Mouse (Mus musculus): ENCODE data around the gene Rcn3. TPM values are rescaled to one million over a fixed set of nuclear protein-coding genes. Genes with fewer than 3 reads are reported as not detected.
"Not testable (repeated sequence)": the region's sequence is repeated elsewhere in the genome, so short reads cannot be mapped to it uniquely, and the experiment has no call there.

Gene Rcn3
- polyA plus RNA-seq, 1 experiment from 2014 or later: 21.7 TPM

DNA sequence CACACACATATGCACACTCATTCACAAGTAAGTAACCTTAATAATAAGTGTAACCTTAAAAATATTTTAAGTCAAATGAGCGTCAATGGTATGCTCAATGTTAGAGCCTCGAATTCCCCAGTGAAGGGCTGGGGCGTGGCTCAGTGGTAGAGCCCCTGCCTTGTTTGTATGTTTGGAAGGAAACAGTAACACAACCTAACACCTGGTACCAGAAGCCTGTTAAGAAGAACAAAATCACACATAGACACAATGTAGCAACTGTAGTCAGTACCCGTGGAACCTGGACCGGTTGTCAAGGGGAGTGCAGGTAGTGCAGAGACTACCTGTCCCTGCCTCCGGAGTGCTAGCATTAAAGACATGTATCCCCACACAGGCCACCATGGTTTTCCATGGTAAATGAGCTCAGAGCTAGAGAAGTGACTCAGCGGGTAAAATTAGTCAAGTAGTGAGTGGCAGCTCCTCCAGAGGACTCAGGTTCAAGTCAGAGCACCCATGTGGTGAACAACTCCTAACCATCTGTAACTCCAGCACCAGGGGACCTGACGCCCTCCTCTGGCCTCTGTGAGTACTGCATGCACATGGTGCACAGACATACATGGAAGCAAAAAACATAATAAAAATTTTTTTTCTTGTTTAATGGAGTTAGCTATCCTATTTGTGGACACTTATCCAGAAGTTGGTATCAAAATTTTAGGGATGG, 6.7 kb upstream of the Rcn3 start:
- no peak for DNase-seq (ENCODE audit: low read depth, low spot score)
- no peak for TF ChIP-seq CTCF (IDR thresholded peaks at IDR 0.05)
- no peak for ATAC-seq
- ChIA-PET CTCF (interaction anchor here (1.4 kb wide), 1 partner anchor 12 kb away, joined by 3 read pairs; no protein-coding TSS in a partner anchor), POLR2A (no interaction called here)
- in situ Hi-C loops (cut with MboI; ENCODE audit: low pct_unique_long_range_greater_than_20kb): no loop called here
- no peaks in the 10 kb centered on the region for H3K27me3 ChIP-seq

DNA sequence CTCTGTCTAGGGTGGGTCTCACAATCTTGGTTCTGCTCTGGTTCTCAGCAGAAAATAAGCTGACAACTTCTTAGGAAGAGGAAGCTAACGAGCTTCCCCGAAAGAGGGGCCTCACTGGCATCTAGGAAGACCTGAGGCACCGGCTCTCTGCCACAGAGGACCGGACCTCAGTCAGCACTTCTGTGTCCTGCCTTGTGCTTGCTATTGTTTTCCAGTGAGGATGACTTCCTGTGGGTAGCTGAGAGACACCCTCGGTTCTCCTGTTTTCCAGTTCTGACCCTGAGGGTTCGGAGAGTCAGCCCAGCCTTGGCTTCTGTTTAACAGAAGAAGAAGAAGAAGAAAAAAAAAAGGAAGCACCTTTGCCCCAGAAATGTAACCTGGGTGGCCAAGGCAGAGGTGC, 5.5 kb upstream of the Rcn3 start:
- TF ChIP-seq CTCF (IDR thresholded peaks at IDR 0.05): no peak
- no peak for ATAC-seq
- DNase-seq (ENCODE audit: low read depth, low spot score): no peak
- POLR2A ChIA-PET: no interaction called here
- H3K27me3 ChIP-seq: no peaks in the 10 kb centered on the region
- CTCF ChIA-PET: interaction anchor here (0.9 kb wide), 1 partner anchor 15 kb away, joined by 3 read pairs; no protein-coding TSS in a partner anchor
- in situ Hi-C loops (cut with MboI; ENCODE audit: low pct_unique_long_range_greater_than_20kb): no loop called here

- ATAC-seq; CTCF ChIA-PET; in situ Hi-C loops (cut with MboI; ENCODE audit: low pct_unique_long_range_greater_than_20kb); POLR2A ChIA-PET; DNase-seq (ENCODE audit: low read depth, low spot score); H3K27me3 ChIP-seq: not testable (repeated sequence)
Measured at GRCm38 (mm10) chr7:45095965-45096364, 3.9 kb upstream of the Rcn3 start.

DNA sequence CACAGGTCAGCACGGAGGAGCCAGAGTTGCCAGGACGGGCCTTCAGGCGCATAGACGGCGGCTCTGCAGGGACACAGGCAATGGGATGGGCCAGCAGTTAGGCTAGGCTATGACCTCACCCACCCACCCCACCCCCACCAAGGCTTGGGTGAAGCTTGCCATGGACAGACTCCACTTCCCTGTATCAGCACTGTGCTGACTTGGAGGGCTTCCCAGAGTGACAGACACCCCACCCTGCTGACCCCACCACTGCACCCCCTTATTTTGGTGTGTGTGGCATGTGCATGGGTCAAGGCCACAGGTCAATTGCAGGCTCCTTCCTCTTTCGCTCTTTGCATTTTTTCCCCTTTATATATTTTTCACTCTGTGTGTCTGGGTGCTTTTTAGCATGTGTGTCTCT, 3.3 kb upstream of the Rcn3 start:
- ChIA-PET CTCF (no interaction called here), POLR2A (interaction anchor here (0.5 kb wide), 1 partner anchor 80 kb away, joined by 4 read pairs; no protein-coding TSS in a partner anchor)
- no peak for TF ChIP-seq CTCF (IDR thresholded peaks at IDR 0.05)
- no peaks in the 10 kb centered on the region for H3K27me3 ChIP-seq
- DNase-seq (ENCODE audit: low read depth, low spot score): no peak
- in situ Hi-C loops (cut with MboI; ENCODE audit: low pct_unique_long_range_greater_than_20kb): no loop called here
- no peak for ATAC-seq

- CTCF ChIA-PET: no interaction called here
- no peaks in the 10 kb centered on the region for H3K27me3 ChIP-seq
- in situ Hi-C loops (cut with MboI; ENCODE audit: low pct_unique_long_range_greater_than_20kb): no loop called here
- no peak for TF ChIP-seq CTCF (IDR thresholded peaks at IDR 0.05)
- POLR2A ChIA-PET: interaction anchor here (1.2 kb wide), 1 partner anchor 10 kb away, joined by 3 read pairs; no protein-coding TSS in a partner anchor
- ATAC-seq: no peak
- no peak for DNase-seq (ENCODE audit: low read depth, low spot score)
Measured at GRCm38 (mm10) chr7:45094121-45094520, 2.1 kb upstream of the Rcn3 start.

GRCm38 (mm10) chr7:45093516-45093905, 1.5 kb upstream of the Rcn3 start:
- in situ Hi-C loops (cut with MboI; ENCODE audit: low pct_unique_long_range_greater_than_20kb): no loop called here
- ChIA-PET POLR2A (interaction anchor here (1.2 kb wide), 1 partner anchor 9 kb away, joined by 3 read pairs; no protein-coding TSS in a partner anchor), CTCF (no interaction called here)
- ATAC-seq (no peak), DNase-seq (ENCODE audit: low read depth, low spot score) (no peak)
- H3K27me3 ChIP-seq: no peaks in the 10 kb centered on the region
- no peak for TF ChIP-seq CTCF (IDR thresholded peaks at IDR 0.05)

GRCm38 (mm10) chr7:45092828-45093515, 951 bp upstream of the Rcn3 start:
- DNase-seq (ENCODE audit: low read depth, low spot score): no peak
- TF ChIP-seq CTCF (IDR thresholded peaks at IDR 0.05): no peak
- POLR2A ChIA-PET: interaction anchor here (1.2 kb wide), 1 partner anchor 9 kb away, joined by 3 read pairs; no protein-coding TSS in a partner anchor
- CTCF ChIA-PET: no interaction called here
- in situ Hi-C loops (cut with MboI; ENCODE audit: low pct_unique_long_range_greater_than_20kb): no loop called here
- no peaks in the 10 kb centered on the region for H3K27me3 ChIP-seq
- no peak for ATAC-seq

GRCm38 (mm10) chr7:45091001-45091990, 725 bp downstream of the Rcn3 start:
- no peak for TF ChIP-seq CTCF (IDR thresholded peaks at IDR 0.05)
- ChIA-PET POLR2A (no interaction called here), CTCF (interaction anchor here (1.2 kb wide), 1 partner anchor 23 kb away, joined by 5 read pairs; no protein-coding TSS in a partner anchor)
- ATAC-seq (no peak), DNase-seq (ENCODE audit: low read depth, low spot score) (no peak)
- no peaks in the 10 kb centered on the region for H3K27me3 ChIP-seq
- in situ Hi-C loops (cut with MboI; ENCODE audit: low pct_unique_long_range_greater_than_20kb): no loop called here

DNA sequence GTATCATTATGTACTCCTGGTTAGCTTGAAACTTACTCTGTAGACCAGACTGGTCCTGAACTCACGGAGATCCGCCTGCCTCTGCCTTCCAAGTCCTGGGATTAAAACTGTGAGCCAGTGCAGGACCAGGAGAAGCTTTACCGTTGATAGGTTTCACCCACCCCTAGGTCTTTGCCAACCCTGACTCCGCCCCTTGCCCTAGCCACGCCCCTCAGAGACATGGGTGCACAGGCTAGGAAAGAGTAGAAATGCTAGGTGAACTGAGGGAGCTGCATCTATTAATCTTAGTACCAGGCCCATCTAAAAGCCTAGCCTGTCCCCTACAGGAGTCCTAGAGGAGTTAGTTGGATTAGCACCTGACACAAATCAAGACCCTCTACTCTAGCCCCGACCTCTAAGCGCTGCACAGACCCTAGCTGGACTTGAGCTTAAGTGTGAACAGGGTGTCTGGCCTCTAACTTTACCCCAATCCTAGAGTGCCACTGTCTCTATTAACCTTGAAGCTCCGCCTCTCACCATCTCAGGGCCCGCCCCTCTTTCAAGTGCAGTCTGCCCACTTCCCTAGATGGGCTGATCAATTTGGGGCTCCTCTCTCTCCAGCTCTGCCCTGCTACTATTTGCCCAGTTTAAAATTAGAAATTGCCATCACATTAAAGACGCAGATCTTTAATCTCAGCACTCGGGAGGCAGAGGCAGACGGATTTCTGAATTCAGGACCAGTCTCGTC, 1.6 kb downstream of the Rcn3 start:
- ChIA-PET CTCF (no interaction called here), POLR2A (no interaction called here)
- no peaks in the 10 kb centered on the region for H3K27me3 ChIP-seq
- ATAC-seq: no peak
- DNase-seq (ENCODE audit: low read depth, low spot score): no peak
- TF ChIP-seq CTCF (IDR thresholded peaks at IDR 0.05): no peak
- in situ Hi-C loops (cut with MboI; ENCODE audit: low pct_unique_long_range_greater_than_20kb): no loop called here

DNA sequence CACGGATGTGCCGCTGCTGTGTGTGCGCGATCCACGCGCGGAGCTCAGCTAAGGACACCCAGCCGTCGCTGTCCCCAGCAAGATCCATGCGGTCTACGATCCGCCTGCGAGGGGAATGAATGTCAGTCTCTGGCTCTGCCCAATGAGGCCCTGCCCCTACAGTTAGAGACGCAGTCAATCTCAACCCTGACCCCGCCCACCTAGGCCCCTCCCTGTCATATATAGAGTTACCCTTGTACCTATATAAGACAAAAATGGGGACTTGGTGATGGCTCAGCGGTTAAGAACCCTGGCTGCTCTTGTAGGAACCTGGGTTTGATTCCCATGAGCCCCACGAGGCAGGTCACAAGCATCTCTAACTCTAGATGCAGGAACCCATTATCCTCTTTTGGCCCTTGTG, 3.4 kb downstream of the Rcn3 start:
- ChIA-PET POLR2A (no interaction called here), CTCF (no interaction called here)
- DNase-seq (ENCODE audit: low read depth, low spot score) (no peak), ATAC-seq (no peak)
- in situ Hi-C loops (cut with MboI; ENCODE audit: low pct_unique_long_range_greater_than_20kb): loop anchor here (5.0 kb wide), 1 partner anchor 34 kb away; the partner anchor contains the start of gene Rps11
- TF ChIP-seq CTCF (IDR thresholded peaks at IDR 0.05): no peak
- no peaks in the 10 kb centered on the region for H3K27me3 ChIP-seq

All from Patski (cell line).